Mouse (Mus musculus) embryonic stem cell, embryonic (primary cell): Measurements from ENCODE around the gene Traip.

ENCODE experiments used
- CTCF ChIA-PET, 4 experiments: fragments of 300-600 bp in 2 of 4; fragments of 350-600 bp in 2 of 4; sonication (Branson Sonifier 250); formaldehyde crosslinking; loops; one replicate each; lab custom pipeline; 2022; ENCODE audit warnings: inconsistent platforms in 2 of 4; lab: Charles Lee
- POLR2A ChIA-PET, 4 experiments: fragments of 300-600 bp in 2 of 4; fragments of 350-600 bp in 2 of 4; sonication (Branson Sonifier 250); formaldehyde crosslinking; loops; one replicate each; lab custom pipeline; 2022; ENCODE audit warnings: antibody characterized with exemption in 4 of 4, inconsistent platforms in 1 of 4; lab: Charles Lee

Gene Traip

GRCm38 (mm10) chr9:107970311-107970710 is 20.4 kb downstream of the Traip start:
- CTCF ChIA-PET, result interaction anchor here in 3 of 4 experiments (0.6 to 4.2 kb wide), 7 partner anchors 9 to 411 kb away, joined by 3 to 27 read pairs (median 6); partner anchors contain the start of genes Amigo3 (in 1 of the 3) and Inka1 (in 1 of the 3)
- POLR2A ChIA-PET, result interaction anchor here in 3 of 4 experiments (0.8 to 4.9 kb wide), 16 partner anchors 9 to 114 kb away, joined by 3 to 38 read pairs (median 7); partner anchors contain the start of genes Inka1 (in 3 of the 3), Ip6k1 (in 2 of the 3), Cdhr4 (in 1 of the 3) and Gm20661 (in 1 of the 3)

GRCm38 (mm10) chr9:107971690-107972541 is 22.0 kb downstream of the Traip start:
- CTCF ChIA-PET, result interaction anchor here (0.5 to 4.2 kb wide), 25 partner anchors 8 to 262 kb away, joined by 3 to 27 read pairs (median 4); partner anchors contain the start of genes Amigo3 (in 2 of the 4) and Inka1 (in 1 of the 4)
- POLR2A ChIA-PET, result interaction anchor here (0.5 to 4.9 kb wide), 41 partner anchors 8 to 169 kb away, joined by 3 to 38 read pairs (median 5); partner anchors contain the start of genes Amigo3 (in 3 of the 4), Inka1 (in 3 of the 4), Ip6k1 (in 3 of the 4) and Gm20661 (in 2 of the 4)

DNA sequence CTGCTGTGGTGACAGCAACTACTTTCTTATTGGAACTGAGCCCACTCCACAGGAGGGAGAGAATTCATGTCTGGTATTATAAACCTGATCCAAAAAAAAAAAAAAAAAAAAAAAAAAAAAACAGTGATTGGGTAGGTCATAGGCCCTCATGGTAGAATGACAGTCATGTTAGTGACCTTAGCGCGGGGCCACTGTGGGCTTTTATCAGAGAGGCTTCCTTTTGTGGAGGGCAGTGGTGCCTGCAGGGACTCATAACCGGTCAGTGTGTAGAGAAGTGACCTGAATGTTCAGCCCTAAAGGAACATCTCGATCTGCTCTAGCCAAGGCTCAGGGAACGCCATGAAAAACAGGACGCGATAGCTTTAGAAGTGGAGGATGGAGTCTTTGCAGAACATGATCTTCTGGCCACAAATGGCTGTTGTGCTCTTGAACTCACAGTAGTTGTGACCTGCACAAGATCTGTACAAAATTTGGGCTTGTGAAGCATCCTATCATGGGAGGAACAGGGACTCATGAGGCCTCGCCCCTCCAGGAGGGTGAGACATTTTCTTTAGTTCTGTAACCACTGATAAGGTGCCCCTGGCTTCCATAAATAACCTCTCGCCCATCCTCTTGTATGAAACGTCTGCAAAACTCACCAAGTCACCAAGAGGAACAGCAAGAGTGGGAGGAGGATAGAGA is 24.7 kb downstream of the Traip start:
- ChIA-PET POLR2A (interaction anchor here in 3 of 4 experiments (0.7 to 2.5 kb wide), 8 partner anchors 10 to 103 kb away, joined by 3 to 18 read pairs (median 4); partner anchors contain the start of genes Inka1 (in 2 of the 3) and Ip6k1 (in 1 of the 3)), CTCF (interaction anchor here in 2 of 4 experiments (0.6 to 1.5 kb wide), 3 partner anchors 11 to 330 kb away, joined by 3 to 6 read pairs (median 3); partner anchors contain the start of gene Inka1 (in 1 of the 2))

- ChIA-PET POLR2A (interaction anchor here in 3 of 4 experiments (0.6 to 2.5 kb wide), 17 partner anchors 9 to 192 kb away, joined by 3 to 18 read pairs (median 4); partner anchors contain the start of genes Inka1 (in 3 of the 3), Ip6k1 (in 2 of the 3), Amigo3 (in 1 of the 3) and Cdhr4 (in 1 of the 3)), CTCF (interaction anchor here in 3 of 4 experiments (0.6 to 1.6 kb wide), 13 partner anchors 10 to 91 kb away, joined by 3 to 6 read pairs (median 3); partner anchors contain the start of gene Inka1 (in 2 of the 3))
Measured at GRCm38 (mm10) chr9:107975399-107976386, 25.8 kb downstream of the Traip start, which contains the start of gene Uba7. Uba7 (plus strand) TSS chr9:107975505.

DNA sequence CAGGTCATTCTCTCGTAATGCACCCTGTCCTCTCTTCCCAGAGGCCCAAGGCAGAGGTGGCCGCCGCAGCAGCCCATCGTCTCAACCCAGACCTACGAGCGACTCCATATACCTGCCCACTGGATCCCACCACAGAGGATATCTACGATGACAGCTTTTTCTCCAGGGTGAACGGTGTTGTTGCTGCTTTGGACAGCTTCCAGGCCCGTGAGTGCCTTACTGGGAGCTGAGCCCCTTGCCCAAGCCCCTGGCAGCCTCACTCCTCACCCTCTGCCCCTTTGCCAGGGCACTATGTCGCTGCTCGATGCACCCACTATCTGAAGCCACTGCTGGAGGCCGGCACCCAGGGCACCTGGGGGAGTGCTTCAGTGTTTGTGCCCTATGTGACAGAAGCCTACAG is 28.9 kb downstream of the Traip start:
- POLR2A ChIA-PET, result interaction anchor here in 2 of 4 experiments (0.6 to 1.5 kb wide), 2 partner anchors 16 to 390 kb away, joined by 4 read pairs; no protein-coding TSS in a partner anchor

GRCm38 (mm10) chr9:107981684-107982605 is 32.0 kb downstream of the Traip start:
- ChIA-PET POLR2A (interaction anchor here in 3 of 4 experiments (0.5 to 4.7 kb wide), 22 partner anchors 8 to 338 kb away, joined by 3 to 31 read pairs (median 4); partner anchors contain the start of genes Cdhr4 (in 2 of the 3) and Ip6k1 (in 1 of the 3)), CTCF (interaction anchor here in 3 of 4 experiments (0.8 to 2.2 kb wide), 12 partner anchors 10 to 155 kb away, joined by 3 to 7 read pairs (median 4); partner anchors contain the start of gene Amigo3 (in 1 of the 3))

More for the DNA sequence above, 28.9 kb downstream of the Traip start:
- CTCF ChIA-PET, result no interaction called here

GRCm38 (mm10) chr9:107982681-107983346 is 32.9 kb downstream of the Traip start, which contains the start of gene Gm20661:
Gm20661 (plus strand) TSS chr9:107983058.
- ChIA-PET CTCF (interaction anchor here (0.5 to 2.2 kb wide), 14 partner anchors 13 to 82 kb away, joined by 3 to 7 read pairs (median 4); partner anchors contain the start of genes Amigo3 (in 1 of the 4) and Ip6k1 (in 1 of the 4)), POLR2A (interaction anchor here in 3 of 4 experiments (0.6 to 4.7 kb wide), 17 partner anchors 9 to 546 kb away, joined by 3 to 31 read pairs (median 4); partner anchors contain the start of genes Cdhr4 (in 2 of the 3) and Ip6k1 (in 1 of the 3))

- CTCF ChIA-PET, result interaction anchor here in 3 of 4 experiments (0.5 to 2.0 kb wide), 10 partner anchors 14 to 250 kb away, joined by 3 to 7 read pairs (median 4); partner anchors contain the start of genes Amigo3 (in 1 of the 3) and Ip6k1 (in 1 of the 3)
- POLR2A ChIA-PET, result interaction anchor here in 3 of 4 experiments (0.6 to 4.7 kb wide), 18 partner anchors 8 to 546 kb away, joined by 3 to 31 read pairs (median 4); partner anchors contain the start of genes Cdhr4 (in 2 of the 3), Gpx1 (in 1 of the 3), Rbm6 (in 1 of the 3) and Uba7 (in 1 of the 3)
Measured at GRCm38 (mm10) chr9:107983421-107983890, 33.5 kb downstream of the Traip start.

- CTCF ChIA-PET, result interaction anchor here in 2 of 4 experiments (0.5 to 2.0 kb wide), 5 partner anchors 18 to 300 kb away, joined by 3 to 7 read pairs (median 4); partner anchors contain the start of gene Ip6k1 (in 1 of the 2)
- POLR2A ChIA-PET, result interaction anchor here in 3 of 4 experiments (0.6 to 4.7 kb wide), 13 partner anchors 8 to 355 kb away, joined by 3 to 31 read pairs (median 5); partner anchors contain the start of genes Cdhr4 (in 1 of the 3), Gpx1 (in 1 of the 3), Rbm6 (in 1 of the 3) and Uba7 (in 1 of the 3)
Measured at GRCm38 (mm10) chr9:107984052-107984753, 34.3 kb downstream of the Traip start.

DNA sequence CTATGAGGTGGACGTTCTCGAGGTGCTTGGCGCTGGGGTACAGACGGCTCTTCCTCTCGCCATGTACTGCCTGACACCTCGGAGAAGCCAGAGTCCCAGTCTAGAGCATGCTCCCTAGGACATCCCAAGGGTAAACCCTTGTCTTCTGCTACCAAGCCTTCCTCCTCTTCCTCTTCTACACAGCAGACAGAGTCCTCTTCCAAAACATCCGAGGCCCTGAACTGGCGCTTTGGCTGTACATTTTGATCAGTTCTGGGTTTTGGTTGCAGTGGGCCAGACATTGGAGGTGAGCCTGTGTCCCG is 34.8 kb downstream of the Traip start:
- CTCF ChIA-PET, result interaction anchor here (1.1 to 1.8 kb wide), 10 partner anchors 10 to 300 kb away, joined by 3 to 16 read pairs (median 5); partner anchors contain the start of genes Ip6k1 (in 2 of the 4) and Amigo3 (in 1 of the 4)
- POLR2A ChIA-PET, result interaction anchor here in 3 of 4 experiments (1.0 to 3.0 kb wide), 19 partner anchors 8 to 112 kb away, joined by 3 to 35 read pairs (median 5); partner anchors contain the start of genes Ip6k1 (in 2 of the 3), Actl11 (in 1 of the 3), Gm20662 (in 1 of the 3) and Rbm6 (in 1 of the 3)

- POLR2A ChIA-PET, result interaction anchor here in 3 of 4 experiments (0.5 to 3.0 kb wide), 58 partner anchors 9 to 638 kb away, joined by 3 to 35 read pairs (median 4); partner anchors contain the start of genes Ip6k1 (in 3 of the 3), Amigo3 (in 2 of the 3), Apeh (in 2 of the 3) and Gm20662 (in 2 of the 3)
- CTCF ChIA-PET, result interaction anchor here (0.5 to 1.8 kb wide), 40 partner anchors 9 to 1343 kb away, joined by 3 to 25 read pairs (median 4); partner anchors contain the start of genes Ip6k1 (in 2 of the 4), Uba7 (in 2 of the 4), Amigo3 (in 1 of the 4) and Mon1a (in 1 of the 4)
Measured at GRCm38 (mm10) chr9:107985131-107986119, 35.5 kb downstream of the Traip start, which contains the start of gene Inka1. Inka1 (minus strand) TSS chr9:107985879.
